9 mouse cellular contexts compared by ENCODE assay signal in genomic region chr2:119669010-119669409, GRCm38 (mm10). TPM values are rescaled to one million over a fixed set of nuclear protein-coding genes. Genes with fewer than 3 reads are reported as not detected.
DNase-seq lines count a peak whose midpoint lies in the region; TF ChIP-seq lines count a peak whose summit lies in the region.
"Had no signal": no experiment of that assay in that cellular context is flagged by ENCODE, and none has a peak within 500 bp of the region (broad histone marks: within the 10 kb centered on the region; RNA-seq: fewer than 3 reads in every experiment).

No protein-coding gene starts in this region.

- no peaks in the 10 kb centered on the region for H3K36me3 ChIP-seq in kidney, adult 2 months (ENCODE audit: control insufficient read depth, insufficient read depth, low read length)
- no peaks in the 10 kb centered on the region for H3K36me3 ChIP-seq in E14TG2a.4 (ENCODE audit: insufficient read depth, low read length)

- peak; percentile 65 for DNase-seq in kidney, adult 2 months
- no peak for DNase-seq in kidney, postnatal 10 days
- DNase-seq in embryo, embryonic 10 days (ENCODE audit: low spot score) = peak; percentile 63
- peak; percentile 34 for DNase-seq in lung, postnatal 36 days
- no peak for DNase-seq in frontal cortex, postnatal 10 days (ENCODE audit: low spot score in 2 of 2)
- DNase-seq in cerebellum, adult 18-20 months = no peak
- no peak for DNase-seq in right cerebral cortex, postnatal 14 days
- DNase-seq: cerebellum, adult 11-12 months had no signal

- H3K27ac ChIP-seq in kidney, adult 2 months (ENCODE audit: insufficient read depth, low read depth, low read length) = no peak overlapping the region

- no peaks in the 10 kb centered on the region for H3K27me3 ChIP-seq in kidney, adult 2 months (replicated peaks; ENCODE audit: control insufficient read depth, insufficient read depth, low read length)
- H3K27me3 ChIP-seq in E14TG2a.4 (ENCODE audit: insufficient read depth, low read length) = peaks cover 6% of the 10 kb centered on the region

- no peaks in the 10 kb centered on the region for H3K9me3 ChIP-seq in E14TG2a.4 (ENCODE audit: low read length)

- 16% methylated on average over 7 of the region's 7 CpGs for WGBS in kidney, adult 2 months

- no peak overlapping the region for H3K4me3 ChIP-seq in kidney, adult 2 months (ENCODE audit: insufficient read depth, low read depth, low read length)
- no peak overlapping the region for H3K4me3 ChIP-seq in E14TG2a.4 (replicated peaks; ENCODE audit: low read length)

- no peak for TF ChIP-seq POLR2A in kidney, adult 2 months (IDR thresholded peaks at IDR 0.05; ENCODE audit: low read depth, low read length)

- TF ChIP-seq CTCF in kidney, adult 2 months (conservative IDR thresholded peaks at IDR 0.05; ENCODE audit: insufficient read depth, insufficient read length, low read depth, low read length) = peak; percentile 66
- peak; percentile 41 for TF ChIP-seq CTCF in E14TG2a.4 (conservative IDR thresholded peaks at IDR 0.05; ENCODE audit: low read length)

- H3K4me1 ChIP-seq in kidney, adult 2 months (ENCODE audit: control insufficient read depth, insufficient read depth, low read length) = no peaks in the 10 kb centered on the region; the same call in 1 of the 2 replicates
- peaks cover 6% of the 10 kb centered on the region for H3K4me1 ChIP-seq in E14TG2a.4 (replicated peaks; ENCODE audit: low read depth, low read length)

RNA-seq across cellular contexts. Expression of gene Rtf1, which starts 5.9 kb away (rescaled TPM):
- 7.8 and 10.9 TPM in 2 replicates for polyA plus RNA-seq in kidney, adult 2 months (2012; rRNA removed)

RNA-seq across cellular contexts. Expression of gene Ndufaf1, which starts 6.4 kb away (rescaled TPM):
- polyA plus RNA-seq in kidney, adult 2 months (2012; rRNA removed) = 8.1 and 13.1 TPM in 2 replicates

RNA-seq across cellular contexts. Expression of gene Oip5, which starts 50.7 kb away (rescaled TPM):
- polyA plus RNA-seq in kidney, adult 2 months (2012; rRNA removed) = 0.38 and 0.75 TPM in 2 replicates

RNA-seq across cellular contexts. Expression of gene Nusap1, which starts 50.9 kb away (rescaled TPM):
- polyA plus RNA-seq in kidney, adult 2 months (2012; rRNA removed) = 0.25 and 0.29 TPM in 2 replicates

Comparison
In these comparisons a context has a peak if more than half of its experiments do, and no peak if none do; other contexts are left out.
1. DNase-seq: peak in kidney, adult 2 months (single experiment), embryo, embryonic 10 days (single experiment) and lung, postnatal 36 days (single experiment); none in kidney, postnatal 10 days (single experiment), frontal cortex, postnatal 10 days (0 of 2), cerebellum, adult 18-20 months (0 of 2) and right cerebral cortex, postnatal 14 days (single experiment).